ENCODE assay signal across 12 mouse cellular contexts in genomic region chr5:24600236-24600635, GRCm38 (mm10). TPM values are rescaled to one million over a fixed set of nuclear protein-coding genes. Genes with fewer than 3 reads are reported as not detected.
DNase-seq lines count a peak whose midpoint lies in the region; ATAC-seq lines count a peak whose summit lies in the region.
"Had no signal": no experiment of that assay in that cellular context is flagged by ENCODE, and none has a peak within 500 bp of the region (broad histone marks: within the 10 kb centered on the region; RNA-seq: fewer than 3 reads in every experiment).

No protein-coding gene starts in this region.

- peak overlapping the region; percentile 94 for H3K4me2 ChIP-seq in heart, embryonic 11.5 days
- H3K4me2 ChIP-seq in midbrain, embryonic 11.5 days = peak overlapping the region; percentile 71; the same call in 1 of the 2 replicates

- H3K9me3 ChIP-seq in heart, embryonic 11.5 days (replicated peaks; ENCODE audit: control insufficient read depth, low read length) = no peaks in the 10 kb centered on the region
- no peaks in the 10 kb centered on the region for H3K9me3 ChIP-seq in embryonic facial prominence, embryonic 10.5 days
- H3K9me3 ChIP-seq in midbrain, embryonic 11.5 days (ENCODE audit: control insufficient read depth, low read length) = no peaks in the 10 kb centered on the region

- intact Hi-C loops in gastrocnemius, postnatal 14 days (cut with DNase I; ENCODE audit: low total_unique reads) = no loop called here

- H3K27me3 ChIP-seq in heart, embryonic 11.5 days (ENCODE audit: control insufficient read depth, insufficient read depth, low read length) = no peaks in the 10 kb centered on the region; the same call in 1 of the 2 replicates
- H3K27me3 ChIP-seq in embryonic facial prominence, embryonic 10.5 days (replicated peaks; ENCODE audit: low read depth, poor library complexity, severe bottlenecking) = peaks cover 62% of the 10 kb centered on the region
- no peaks in the 10 kb centered on the region; the same call in 1 of the 2 replicates for H3K27me3 ChIP-seq in midbrain, embryonic 11.5 days (ENCODE audit: control insufficient read depth, insufficient read depth, low read length)

- H3K9ac ChIP-seq in heart, embryonic 11.5 days (ENCODE audit: low read depth, low read length) = peak overlapping the region; percentile 91; the same call in 1 of the 2 replicates
- H3K9ac ChIP-seq in midbrain, embryonic 11.5 days (ENCODE audit: low read length) = peak overlapping the region; percentile 86; the same call in 1 of the 2 replicates

- no peak for ATAC-seq in heart, embryonic 11.5 days (replicated peaks; ENCODE audit: insufficient number of reproducible peaks, low FRiP score, low TSS enrichment)
- no peak for ATAC-seq in midbrain, embryonic 11.5 days (ENCODE audit: low FRiP score)
- ATAC-seq in monocyte, adult 5-6 weeks (replicated peaks; ENCODE audit: insufficient number of reproducible peaks, low FRiP score, low TSS enrichment, poor library complexity, severe bottlenecking) = no peak

- peaks cover 5% of the 10 kb centered on the region; the same call in 1 of the 2 replicates for H3K36me3 ChIP-seq in heart, embryonic 11.5 days (ENCODE audit: control insufficient read depth, insufficient read depth, low read length)
- H3K36me3 ChIP-seq in embryonic facial prominence, embryonic 10.5 days (replicated peaks) = peaks cover 7% of the 10 kb centered on the region; the same call in 1 of the 2 replicates
- no peaks in the 10 kb centered on the region for H3K36me3 ChIP-seq in midbrain, embryonic 11.5 days (ENCODE audit: control insufficient read depth, insufficient read depth, low read length)

- peaks cover 46% of the 10 kb centered on the region for H3K4me1 ChIP-seq in heart, embryonic 11.5 days (ENCODE audit: control insufficient read depth, insufficient read depth, low read length)
- peaks cover 93% of the 10 kb centered on the region for H3K4me1 ChIP-seq in embryonic facial prominence, embryonic 10.5 days
- peaks cover 74% of the 10 kb centered on the region for H3K4me1 ChIP-seq in midbrain, embryonic 11.5 days (ENCODE audit: control insufficient read depth, insufficient read depth, low read length)

- DNase-seq in heart, adult 8-10 months (ENCODE audit: low spot score) = no peak
- DNase-seq in embryonic facial prominence, embryonic 10.5 days (ENCODE audit: low spot score) = no peak
- DNase-seq in gastrocnemius, postnatal 14 days = peak; percentile 82
- DNase-seq in midbrain, embryonic 11.5 days (ENCODE audit: low spot score, missing footprints) = peak; percentile 80
- DNase-seq in urinary bladder, adult 18-20 months (ENCODE audit: low spot score in 2 of 2) = no peak
- DNase-seq in cerebellum, adult 8-10 months = no peak
- DNase-seq: spleen, adult 18-20 months had no signal

- 0 out of 2 replicates have a peak overlapping the region, but pooled peaks have one; percentile 25 for H3K27ac ChIP-seq in heart, embryonic 11.5 days (ENCODE audit: low read depth, low read length)
- no peak overlapping the region for H3K27ac ChIP-seq in embryonic facial prominence, embryonic 10.5 days (replicated peaks)
- no peak overlapping the region for H3K27ac ChIP-seq in midbrain, embryonic 11.5 days (ENCODE audit: low read depth, low read length)

- peak overlapping the region; percentile 74 for H3K4me3 ChIP-seq in heart, embryonic 11.5 days (ENCODE audit: low read depth, low read length)
- H3K4me3 ChIP-seq in embryonic facial prominence, embryonic 10.5 days = peak overlapping the region; percentile 75; the same call in 1 of the 2 replicates
- 0 out of 2 replicates have a peak overlapping the region, but pooled peaks have one; percentile 68 for H3K4me3 ChIP-seq in midbrain, embryonic 11.5 days (ENCODE audit: low read depth, low read length)

- 51% methylated on average over 2 of the region's 2 CpGs for WGBS in heart, embryonic 11.5 days (ENCODE audit: insufficient replicate concordance)
- WGBS in embryonic facial prominence, embryonic 10.5 days = 53% methylated on average over 2 of the region's 2 CpGs
- 68% methylated on average over 2 of the region's 2 CpGs for WGBS in midbrain, embryonic 11.5 days

RNA-seq across cellular contexts. Expression of gene Chpf2, which starts 13.7 kb away (rescaled TPM):
- polyA plus RNA-seq in heart, embryonic 11.5 days (2014; fragmentation: Nextera tagmentation; extraction: Ambion mirVana) = 8.1 and 9.8 TPM in 2 replicates
- 1 to 10 TPM; 7.4 to 9.5 (median 7.7) TPM for total RNA-seq in heart, adult 8-10 months (2022)
- polyA plus RNA-seq in embryonic facial prominence, embryonic 10.5 days (2016; fragmentation: Nextera tagmentation; extraction: Ambion mirVana) = 14.8 and 19.6 TPM in 2 replicates
- 10 to 100 TPM; 15.8 to 17.9 TPM for total RNA-seq in gastrocnemius, postnatal 14 days (2021)
- 7.2 and 9.6 TPM in 2 replicates for polyA plus RNA-seq in midbrain, embryonic 11.5 days (2014; fragmentation: Nextera tagmentation; extraction: Ambion mirVana)
- total RNA-seq in monocyte, adult 5-6 weeks (2017) = 13.2 to 33.8 TPM (median 15.2 TPM) in 3 replicates

RNA-seq across cellular contexts. Expression of gene Abcf2, which starts 23.0 kb away (rescaled TPM):
- 75.6 and 78.6 TPM in 2 replicates for polyA plus RNA-seq in heart, embryonic 11.5 days (2014; fragmentation: Nextera tagmentation; extraction: Ambion mirVana)
- total RNA-seq in heart, adult 8-10 months (2022) = 10 to 100 TPM; 53.6 to 60.6 (median 56.2) TPM
- 181 and 183 TPM in 2 replicates for polyA plus RNA-seq in embryonic facial prominence, embryonic 10.5 days (2016; fragmentation: Nextera tagmentation; extraction: Ambion mirVana)
- total RNA-seq in gastrocnemius, postnatal 14 days (2021) = 10 to 100 TPM; 78.5 to 84.4 TPM
- 143 and 147 TPM in 2 replicates for polyA plus RNA-seq in midbrain, embryonic 11.5 days (2014; fragmentation: Nextera tagmentation; extraction: Ambion mirVana)
- total RNA-seq in monocyte, adult 5-6 weeks (2017) = 33.8 to 45.3 TPM (median 42.1 TPM) in 3 replicates

RNA-seq across cellular contexts. Expression of gene Smarcd3, which starts 24.0 kb away (rescaled TPM):
- 73.2 and 76.1 TPM in 2 replicates for polyA plus RNA-seq in heart, embryonic 11.5 days (2014; fragmentation: Nextera tagmentation; extraction: Ambion mirVana)
- total RNA-seq in heart, adult 8-10 months (2022) = 10 to 100 TPM; 56.8 to 62.6 (median 60.6) TPM
- polyA plus RNA-seq in embryonic facial prominence, embryonic 10.5 days (2016; fragmentation: Nextera tagmentation; extraction: Ambion mirVana) = 22.2 and 24.8 TPM in 2 replicates
- total RNA-seq in gastrocnemius, postnatal 14 days (2021) = 100 to 1,000 TPM in 1 of 2 experiments, 10 to 100 TPM in 1; 95.1 to 113 TPM
- 56.8 and 60.2 TPM in 2 replicates for polyA plus RNA-seq in midbrain, embryonic 11.5 days (2014; fragmentation: Nextera tagmentation; extraction: Ambion mirVana)
- total RNA-seq in monocyte, adult 5-6 weeks (2017) = 1.3 to 8.1 TPM (median 3.0 TPM) in 3 replicates

RNA-seq across cellular contexts. Expression of gene 4931409K22Rik, which starts 43.6 kb away (rescaled TPM):
- not detected in 2 replicates for polyA plus RNA-seq in heart, embryonic 11.5 days (2014; fragmentation: Nextera tagmentation; extraction: Ambion mirVana)
- not detected for total RNA-seq in heart, adult 8-10 months (2022)
- polyA plus RNA-seq in embryonic facial prominence, embryonic 10.5 days (2016; fragmentation: Nextera tagmentation; extraction: Ambion mirVana) = 0.07 and 0.08 TPM in 2 replicates
- total RNA-seq in gastrocnemius, postnatal 14 days (2021) = not detected
- not detected in 2 replicates for polyA plus RNA-seq in midbrain, embryonic 11.5 days (2014; fragmentation: Nextera tagmentation; extraction: Ambion mirVana)
- total RNA-seq in monocyte, adult 5-6 weeks (2017) = not detected in 3 replicates
- total RNA-seq: gastrocnemius, postnatal 4 days; layer of hippocampus, postnatal 25 days had no signal
- polyA plus RNA-seq: cerebellum, adult 2 months had no signal

RNA-seq across cellular contexts. Expression of gene Asb10, which starts 59.5 kb away (rescaled TPM):
- polyA plus RNA-seq in heart, embryonic 11.5 days (2014; fragmentation: Nextera tagmentation; extraction: Ambion mirVana) = 3.2 and 3.4 TPM in 2 replicates
- total RNA-seq in heart, adult 8-10 months (2022) = 100 to 1,000 TPM in 2 of 4 experiments, 10 to 100 TPM in 2; 97.3 to 112 (median 103) TPM
- polyA plus RNA-seq in embryonic facial prominence, embryonic 10.5 days (2016; fragmentation: Nextera tagmentation; extraction: Ambion mirVana) = 0.29 TPM in 1 of 2 replicates, not detected in the other
- 10 to 100 TPM; 36.2 to 38.4 TPM for total RNA-seq in gastrocnemius, postnatal 14 days (2021)
- 0.25 TPM in 2 replicates for polyA plus RNA-seq in midbrain, embryonic 11.5 days (2014; fragmentation: Nextera tagmentation; extraction: Ambion mirVana)
- total RNA-seq in monocyte, adult 5-6 weeks (2017) = not detected in 3 replicates

Comparison
In these comparisons a context has a peak if more than half of its experiments do, and no peak if none do; other contexts are left out.
1. DNase-seq: peak in gastrocnemius, postnatal 14 days (single experiment) and midbrain, embryonic 11.5 days (single experiment); none in heart, adult 8-10 months (single experiment), embryonic facial prominence, embryonic 10.5 days (single experiment), urinary bladder, adult 18-20 months (0 of 2) and cerebellum, adult 8-10 months (single experiment).
2. Peak in every context shown above with its lines, with median percentiles within 50 percentile points of each other: H3K4me3 ChIP-seq.